In genomic region chr17:23598582-23599552, GRCm38 (mm10) we compare ENCODE assay signal across 8 mouse cellular contexts. TPM values are rescaled to one million over a fixed set of nuclear protein-coding genes. Genes with fewer than 3 reads are reported as not detected.
DNase-seq lines count a peak whose midpoint lies in the region; ATAC-seq lines count a peak whose summit lies in the region.

Zfp13 (minus strand) TSS chr17:23599487.

- peak within 1 kb of the TSS; percentile 67 for H3K4me2 ChIP-seq in hindbrain, embryonic 14.5 days (replicated peaks)

- no peaks in the 10 kb centered on the region for H3K36me3 ChIP-seq in hindbrain, embryonic 14.5 days (replicated peaks; ENCODE audit: control insufficient read depth, insufficient read depth)

- H3K4me3 ChIP-seq in hindbrain, embryonic 14.5 days (replicated peaks; ENCODE audit: low read length): peak within 1 kb of the TSS; percentile 36

- peak within 1 kb of the TSS; percentile 69 for H3K27ac ChIP-seq in hindbrain, embryonic 14.5 days

- H3K9me3 ChIP-seq in hindbrain, embryonic 14.5 days (ENCODE audit: control insufficient read depth, low read length): no peaks in the 10 kb centered on the region

- ATAC-seq in hindbrain, embryonic 14.5 days (ENCODE audit: low FRiP score): peak; percentile 92

- H3K27me3 ChIP-seq in hindbrain, embryonic 14.5 days (ENCODE audit: control insufficient read depth, insufficient read depth, low read length): no peaks in the 10 kb centered on the region

- WGBS in hindbrain, embryonic 14.5 days: 10% methylated on average over 31 of the region's 31 CpGs

- DNase-seq in R1 (ENCODE audit: low read depth, low spot score): peak; percentile 100
- peak; percentile 64 to 72 for DNase-seq in cerebellum, postnatal 25 days
- DNase-seq in frontal cortex, postnatal 25 days (ENCODE audit: low spot score in 2 of 2): peak; percentile 40 to 62
- peak; percentile 70 for DNase-seq in hindbrain, embryonic 14.5 days (ENCODE audit: low spot score)
- DNase-seq in layer of hippocampus, postnatal 36 days: peak; percentile 76 to 79
- peak; percentile 94 for DNase-seq in lung, postnatal 36 days
- DNase-seq in retina, postnatal 7 days (ENCODE audit: low read depth, low spot score): peak; percentile 60
- DNase-seq in urinary bladder, adult 2 months (ENCODE audit: low spot score): peak; percentile 54

- peak within 1 kb of the TSS; percentile 37 for H3K9ac ChIP-seq in hindbrain, embryonic 14.5 days

- H3K4me1 ChIP-seq in hindbrain, embryonic 14.5 days (replicated peaks; ENCODE audit: control insufficient read depth, insufficient read depth, low read length): 0 out of 2 replicates have a peak, but pooled peaks cover 7% of the 10 kb centered on the region

RNA-seq across cellular contexts. Expression of gene Zfp13, which starts in this region (rescaled TPM):
- 20.3 and 21.4 TPM in 2 replicates for polyA plus RNA-seq in hindbrain, embryonic 14.5 days (2014; fragmentation: Nextera tagmentation; extraction: Ambion mirVana)
- 10 to 100 TPM; 25.0 to 32.3 TPM for total RNA-seq in layer of hippocampus, postnatal 36 days (2021)
- 9.2 and 11.9 TPM in 2 replicates for polyA plus RNA-seq in urinary bladder, adult 2 months (2012; rRNA removed)

Comparison
In these comparisons a context has a peak if more than half of its experiments do, and no peak if none do; other contexts are left out.
1. Peak in every context shown above with its lines: DNase-seq, ATAC-seq, H3K4me3 ChIP-seq and H3K27ac ChIP-seq.